Mouse (Mus musculus) heart, embryonic 12.5 days (tissue): ENCODE results near the gene Atxn2l. TPM values are rescaled to one million over a fixed set of nuclear protein-coding genes. Genes with fewer than 3 reads are reported as not detected.
A peak's percentile ranks its signal among the peaks of the same experiment; 100 is the strongest.

Experiments
- ATAC-seq: fragments of 200-750 bp; cut with Nextera tagmentation; 2 replicates; pipeline ENCODE4 v1.8.0; 2017; ENCODE audit warnings: moderate TSS enrichment, moderate library complexity; ENCODE audit not compliant: insufficient number of reproducible peaks, low FRiP score
- H3K27ac ChIP-seq: fragments of 300-500 bp; sonication (generic); 2 replicates; pipeline ENCODE4 v1.5.1; 2016; ENCODE audit warnings: mild to moderate bottlenecking, moderate library complexity; ENCODE audit not compliant: poor library complexity, severe bottlenecking
- H3K27me3 ChIP-seq: fragments of 300-500 bp; sonication (generic); replicated peaks from 2 replicates; pipeline ENCODE4 v1.6.1; 2016; ENCODE audit warnings: mild to moderate bottlenecking, moderate library complexity
- H3K36me3 ChIP-seq: fragments of 300-500 bp; sonication (generic); 2 replicates; pipeline ENCODE4 v1.6.1; 2016; ENCODE audit warnings: mild to moderate bottlenecking, moderate library complexity
- H3K4me1 ChIP-seq: fragments of 300-500 bp; sonication (generic); replicated peaks from 2 replicates; pipeline ENCODE4 v1.6.1; 2016; ENCODE audit warnings: mild to moderate bottlenecking
- H3K4me2 ChIP-seq: fragments of 300-500 bp; sonication (generic); 2 replicates; pipeline ENCODE4 v1.6.1; 2016; ENCODE audit warnings: mild to moderate bottlenecking, moderate library complexity
- H3K4me3 ChIP-seq: fragments of 300-500 bp; sonication (generic); 2 replicates; pipeline ENCODE4 v1.5.1; 2016; ENCODE audit warnings: mild to moderate bottlenecking
- H3K9ac ChIP-seq: fragments of 300-500 bp; sonication (generic); 2 replicates; pipeline ENCODE4 v1.6.1; 2016; ENCODE audit warnings: mild to moderate bottlenecking, moderate library complexity
- H3K9me3 ChIP-seq: fragments of 300-500 bp; sonication (generic); replicated peaks from 2 replicates; pipeline ENCODE4 v1.6.1; 2016; ENCODE audit warnings: mild to moderate bottlenecking, moderate library complexity
- WGBS: fragments of 180-500 bp; shearing (Covaris S2); methylation state at CpG from one replicate; pipeline ENCODE4 v1.1.7; 2016; 5-methylcytosine and 5-hydroxymethylcytosine counted together
- polyA plus RNA-seq: library from polyadenylated mRNA; unstranded; fragments of >200 nt; fragmentation: Nextera tagmentation; extraction: Ambion mirVana; gene quantifications from 2 replicates; pipeline ENCODE4 v1.2.1, GENCODE M21; 2016

Gene Atxn2l
- polyA plus RNA-seq, 1 experiment from 2014 or later, result 52.5 TPM

DNA sequence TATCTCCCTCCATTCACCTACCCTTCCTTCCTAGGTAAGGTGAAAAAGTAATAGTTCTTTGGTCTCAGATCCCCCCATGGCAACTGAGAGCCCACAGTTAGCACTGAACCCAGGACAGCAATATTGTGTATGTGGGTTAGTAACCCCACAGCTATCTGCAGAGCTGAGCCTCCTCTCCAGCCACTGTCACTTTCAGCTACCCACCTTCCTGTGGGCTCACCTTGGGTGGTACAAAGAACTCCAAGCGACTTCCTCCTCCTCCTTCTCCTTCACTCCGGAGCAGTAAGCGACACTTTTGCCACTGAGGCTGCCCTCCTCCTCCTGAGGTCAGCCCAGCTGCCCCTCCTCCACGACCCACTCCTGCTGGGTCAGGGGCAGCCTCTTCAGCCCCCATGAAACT lies 31.4 kb downstream of the Atxn2l start:
- Histone ChIP-seq H3K4me3 (no peak overlapping the region), H3K27me3 (no peaks in the 10 kb centered on the region), H3K9me3 (no peaks in the 10 kb centered on the region), H3K4me2 (no peak overlapping the region), H3K27ac (no peak overlapping the region), H3K9ac (no peak overlapping the region), H3K4me1 (peaks cover 29% of the 10 kb centered on the region), H3K36me3 (peaks cover 60% of the 10 kb centered on the region)
- no peak for ATAC-seq
- WGBS, result 75% methylated on average over 4 of the region's 4 CpGs

DNA sequence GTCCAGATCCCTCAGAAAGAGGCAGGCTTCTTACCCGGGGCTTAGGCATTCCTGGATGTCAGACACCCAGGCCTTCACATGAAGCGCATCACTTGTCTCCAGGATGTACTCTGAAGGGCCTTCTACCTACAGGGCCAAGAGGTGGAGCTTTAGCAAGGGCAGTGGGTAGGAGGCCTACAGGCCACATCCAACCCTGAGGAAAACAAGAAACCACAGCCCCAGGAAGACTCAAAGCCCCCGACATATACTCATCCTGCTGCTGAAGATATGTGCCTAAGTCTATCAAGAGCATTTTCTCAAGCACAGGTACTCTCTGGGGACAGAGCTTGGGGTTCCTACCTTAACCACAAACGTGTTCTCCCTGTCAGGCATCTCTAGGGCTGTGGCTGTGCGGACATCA lies 31.9 kb downstream of the Atxn2l start:
- Histone ChIP-seq H3K27ac (no peak overlapping the region), H3K4me2 (no peak overlapping the region), H3K4me3 (no peak overlapping the region), H3K4me1 (peaks cover 33% of the 10 kb centered on the region), H3K9me3 (no peaks in the 10 kb centered on the region), H3K9ac (no peak overlapping the region), H3K36me3 (peaks cover 65% of the 10 kb centered on the region), H3K27me3 (no peaks in the 10 kb centered on the region)
- 89% methylated on average over 5 of the region's 5 CpGs for WGBS
- ATAC-seq, result no peak

DNA sequence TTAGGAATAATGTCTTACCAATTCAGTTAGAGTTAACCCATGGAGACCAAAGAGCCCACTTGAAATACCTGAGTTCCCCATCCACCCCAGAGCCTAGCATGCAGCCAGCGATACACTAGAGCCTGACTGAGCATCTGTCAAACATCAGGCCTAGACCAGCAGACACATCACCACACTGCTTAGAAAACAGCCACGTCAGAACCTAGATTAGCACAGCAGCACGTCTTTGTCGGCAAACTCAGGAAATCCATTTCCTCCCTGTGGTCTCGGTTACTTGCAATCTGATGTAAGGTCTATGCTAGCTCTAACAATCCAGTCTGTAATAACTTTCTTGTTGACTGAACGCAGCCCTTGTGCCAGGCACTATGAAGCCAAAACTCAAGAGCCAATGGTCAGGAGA lies 33.2 kb downstream of the Atxn2l start:
- WGBS, result 45% methylated on average over 6 of the region's 6 CpGs
- Histone ChIP-seq H3K9me3 (no peaks in the 10 kb centered on the region), H3K4me1 (peaks cover 39% of the 10 kb centered on the region), H3K9ac (no peak overlapping the region), H3K4me3 (no peak overlapping the region), H3K27ac (no peak overlapping the region), H3K4me2 (no peak overlapping the region), H3K36me3 (peaks cover 68% of the 10 kb centered on the region), H3K27me3 (no peaks in the 10 kb centered on the region)
- no peak for ATAC-seq

DNA sequence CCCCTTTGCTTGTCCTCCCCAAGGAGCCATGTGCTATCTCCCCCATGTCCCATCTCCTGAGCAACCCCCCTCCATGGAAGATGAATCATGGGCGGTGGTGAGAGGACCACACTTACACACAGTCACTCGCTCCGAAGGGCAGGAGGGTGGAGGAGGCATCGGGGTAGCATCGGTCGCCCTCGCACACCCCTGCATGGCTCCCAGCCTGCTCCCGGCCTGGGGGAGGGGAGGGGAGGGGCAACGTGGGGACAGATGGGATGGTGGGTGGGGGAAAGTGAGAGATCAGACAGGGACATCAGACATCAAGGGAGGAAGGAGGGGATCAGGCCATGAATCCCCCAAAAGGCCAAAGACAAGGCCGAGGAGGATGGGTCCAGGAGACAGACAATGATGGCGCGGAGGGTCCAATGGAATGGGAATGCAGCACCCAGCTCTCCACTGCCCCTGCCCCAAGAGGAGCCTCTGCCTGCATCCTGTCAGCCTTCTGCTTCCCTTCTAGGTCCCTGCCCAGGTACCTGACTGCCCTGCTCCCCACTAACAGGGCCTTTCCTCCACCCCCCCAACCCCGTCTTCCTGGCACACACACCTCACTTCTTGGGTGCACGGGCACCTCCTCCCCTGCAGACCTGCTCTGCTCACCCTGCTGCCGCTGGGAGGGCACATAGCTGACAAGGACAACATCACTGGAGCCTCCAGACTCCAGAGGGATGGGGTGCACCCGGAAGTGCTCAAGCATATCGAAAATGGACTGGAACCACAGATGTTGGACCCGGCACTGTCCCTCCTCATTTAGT lies 35.2 kb downstream of the Atxn2l start:
- 83% methylated on average over 18 of the region's 18 CpGs for WGBS
- Histone ChIP-seq H3K4me3 (no peak overlapping the region), H3K27me3 (no peaks in the 10 kb centered on the region), H3K4me2 (no peak overlapping the region), H3K27ac (no peak overlapping the region), H3K9ac (no peak overlapping the region), H3K9me3 (no peaks in the 10 kb centered on the region), H3K4me1 (peaks cover 47% of the 10 kb centered on the region), H3K36me3 (peaks cover 68% of the 10 kb centered on the region)
- ATAC-seq, result no peak

DNA sequence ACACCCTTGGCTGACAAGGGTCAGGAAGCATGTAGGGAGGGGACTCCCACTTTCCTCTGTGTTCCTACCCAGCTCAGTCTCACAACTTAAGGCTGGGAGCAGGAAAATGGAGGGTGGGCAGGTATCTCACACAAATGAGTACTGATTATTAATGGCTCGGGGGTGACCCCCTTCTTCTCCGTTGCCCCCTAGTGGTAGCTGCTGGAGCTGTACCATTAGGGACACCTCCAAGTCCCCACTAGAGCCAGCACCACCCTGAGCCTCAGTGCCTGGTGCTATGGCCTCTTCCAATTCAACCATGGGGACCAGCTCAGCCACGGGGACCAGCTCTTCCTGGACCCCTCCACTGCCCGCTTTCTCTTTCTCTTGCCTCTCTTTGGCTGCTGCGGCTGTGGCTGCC lies 36.0 kb downstream of the Atxn2l start:
- ATAC-seq, result no peak

DNA sequence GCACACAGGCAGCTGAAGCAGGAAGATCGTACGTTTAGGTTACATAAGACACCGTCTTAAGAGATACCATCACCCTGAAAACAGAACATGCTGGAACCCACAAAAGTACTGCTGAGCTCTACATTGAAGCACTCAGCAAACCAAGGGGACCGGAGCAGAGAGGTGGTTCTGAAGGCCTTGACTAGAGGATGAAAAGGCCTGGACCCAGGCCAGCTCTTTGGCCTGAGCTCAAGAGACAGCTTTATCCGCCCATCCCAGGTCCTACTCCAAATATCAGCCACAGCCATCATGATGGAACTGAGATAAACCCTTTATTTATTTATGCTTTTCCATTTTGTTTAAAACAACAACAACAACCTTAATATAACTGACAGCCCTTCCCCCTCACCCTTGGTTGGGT lies 36.5 kb downstream of the Atxn2l start:
- Histone ChIP-seq H3K27me3 (0 out of 2 replicates have a peak, but pooled peaks cover under 1% of the 10 kb centered on the region), H3K4me2 (no peak overlapping the region), H3K36me3 (peaks cover 56% of the 10 kb centered on the region), H3K9ac (no peak overlapping the region), H3K4me1 (peaks cover 48% of the 10 kb centered on the region), H3K4me3 (no peak overlapping the region), H3K9me3 (no peaks in the 10 kb centered on the region), H3K27ac (peak overlapping the region; percentile 83; the same call in 1 of the 2 replicates)
- ATAC-seq, result no peak
- 86% methylated on average over 5 of the region's 5 CpGs for WGBS

More for the DNA sequence above, 36.0 kb downstream of the Atxn2l start:
- peaks cover 45% of the 10 kb centered on the region for H3K4me1 ChIP-seq
- H3K9me3 ChIP-seq, result no peaks in the 10 kb centered on the region
- WGBS, result 61% methylated on average over 5 of the region's 5 CpGs
- H3K27ac ChIP-seq, result no peak overlapping the region
- peaks cover 61% of the 10 kb centered on the region for H3K36me3 ChIP-seq
- H3K4me2 ChIP-seq, result no peak overlapping the region
- H3K27me3 ChIP-seq, result no peaks in the 10 kb centered on the region
- no peak overlapping the region for H3K4me3 ChIP-seq
- H3K9ac ChIP-seq, result no peak overlapping the region

DNA sequence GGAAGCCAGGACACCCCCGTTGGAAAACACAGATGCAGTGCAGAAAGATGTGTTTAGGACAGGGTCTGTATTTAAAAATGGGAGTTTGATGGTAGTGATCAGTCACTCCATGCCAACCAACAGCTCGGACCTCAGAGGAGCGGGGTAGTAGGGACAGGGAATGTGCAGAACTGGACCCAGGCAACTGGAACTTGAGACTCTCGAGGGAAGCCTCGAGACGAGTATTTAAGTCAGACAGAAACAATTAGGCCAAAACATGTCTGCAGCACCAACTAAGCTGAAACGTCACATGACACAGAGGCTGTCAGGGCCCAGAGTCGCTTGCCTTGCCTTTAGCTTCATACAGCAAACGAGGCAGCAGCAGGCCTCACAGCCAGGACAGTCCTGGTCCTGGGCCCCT lies 37.1 kb downstream of the Atxn2l start:
- peaks cover 50% of the 10 kb centered on the region for H3K36me3 ChIP-seq
- H3K4me1 ChIP-seq, result peaks cover 46% of the 10 kb centered on the region
- H3K27me3 ChIP-seq, result 0 out of 2 replicates have a peak, but pooled peaks cover 4% of the 10 kb centered on the region
- peak overlapping the region; percentile 83 for H3K27ac ChIP-seq
- H3K4me2 ChIP-seq, result 0 out of 2 replicates have a peak overlapping the region, but pooled peaks have one; percentile 37
- no peak overlapping the region for H3K4me3 ChIP-seq
- no peak overlapping the region for H3K9ac ChIP-seq
- WGBS, result 58% methylated on average over 9 of the region's 9 CpGs
- no peak for ATAC-seq
- H3K9me3 ChIP-seq, result no peaks in the 10 kb centered on the region

DNA sequence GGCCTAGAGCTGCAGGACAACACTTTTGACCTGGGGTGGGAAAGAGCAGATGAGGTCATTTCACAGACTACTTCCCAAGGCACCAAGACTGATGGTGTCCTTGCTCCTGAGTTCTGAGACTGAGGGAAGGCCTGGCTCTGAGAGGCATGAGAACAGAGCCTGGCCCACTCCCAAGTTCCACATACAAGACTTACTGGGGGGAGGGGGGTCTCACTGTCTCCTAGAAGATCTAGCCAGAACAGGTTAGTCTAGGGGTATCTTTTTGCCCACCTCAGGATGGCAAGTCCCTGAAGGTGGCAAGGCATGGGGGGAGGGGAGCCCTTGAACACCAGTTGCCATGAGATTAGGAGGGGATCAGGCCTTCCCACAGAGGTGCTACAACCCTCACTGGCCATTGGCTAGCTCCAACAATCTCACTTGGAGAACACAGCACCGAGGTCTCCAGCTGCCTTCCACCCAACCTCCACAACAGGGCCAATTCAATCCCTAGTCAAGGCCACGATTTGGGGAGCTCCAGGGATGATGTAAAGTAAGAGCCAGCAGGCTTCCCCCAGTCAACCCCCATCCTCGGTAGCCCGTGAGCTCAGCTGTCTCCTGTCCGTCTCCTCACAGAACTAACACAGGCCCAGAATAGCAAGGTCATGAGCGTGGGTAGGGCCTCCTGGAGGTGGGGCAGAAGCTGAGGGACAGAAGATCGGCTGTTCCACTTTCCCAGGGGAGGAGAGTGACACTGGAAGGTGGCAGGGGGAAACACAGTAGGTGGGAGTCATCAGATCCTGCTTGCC lies 37.8 kb downstream of the Atxn2l start:
- whole genome bisulfite sequencing, result 12% methylated on average over 7 of the region's 7 CpGs
- Histone ChIP-seq H3K36me3 (peaks cover 44% of the 10 kb centered on the region), H3K27me3 (0 out of 2 replicates have a peak, but pooled peaks cover 4% of the 10 kb centered on the region), H3K9ac (0 out of 2 replicates have a peak overlapping the region, but pooled peaks have one; percentile 27), H3K4me2 (peak overlapping the region; percentile 37; the same call in 1 of the 2 replicates), H3K9me3 (no peaks in the 10 kb centered on the region), H3K4me1 (peaks cover 42% of the 10 kb centered on the region), H3K27ac (peak overlapping the region; percentile 83), H3K4me3 (no peak overlapping the region)
- ATAC-seq, result no peak

DNA sequence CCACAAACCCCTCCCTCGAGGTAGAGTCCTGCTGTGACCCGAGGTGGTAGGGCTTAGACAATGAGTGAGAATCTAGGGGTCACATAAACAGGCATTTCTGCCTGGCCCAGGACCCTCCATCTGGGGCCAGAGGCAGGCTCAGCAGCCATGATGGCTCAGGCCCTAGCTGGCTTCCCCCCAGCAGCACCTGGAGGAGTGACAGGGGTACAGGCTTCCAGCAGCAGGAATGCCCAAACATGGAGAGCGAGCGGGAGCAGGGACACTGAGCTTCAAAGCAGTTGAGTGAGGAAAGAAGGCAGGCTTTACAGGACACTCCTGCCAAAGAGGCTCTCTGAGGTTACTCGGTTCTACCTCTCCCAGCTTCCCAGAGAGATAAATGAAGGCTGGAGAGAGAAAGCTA lies 38.4 kb downstream of the Atxn2l start:
- H3K9ac ChIP-seq, result 0 out of 2 replicates have a peak overlapping the region, but pooled peaks have one; percentile 27
- peaks cover 42% of the 10 kb centered on the region for H3K4me1 ChIP-seq
- no peak overlapping the region for H3K4me2 ChIP-seq
- H3K27me3 ChIP-seq, result 0 out of 2 replicates have a peak, but pooled peaks cover 4% of the 10 kb centered on the region
- peaks cover 38% of the 10 kb centered on the region for H3K36me3 ChIP-seq
- no peak for ATAC-seq
- H3K27ac ChIP-seq, result peak overlapping the region; percentile 83
- no peaks in the 10 kb centered on the region for H3K9me3 ChIP-seq
- WGBS, result 18% methylated on average over 5 of the region's 5 CpGs
- no peak overlapping the region for H3K4me3 ChIP-seq

DNA sequence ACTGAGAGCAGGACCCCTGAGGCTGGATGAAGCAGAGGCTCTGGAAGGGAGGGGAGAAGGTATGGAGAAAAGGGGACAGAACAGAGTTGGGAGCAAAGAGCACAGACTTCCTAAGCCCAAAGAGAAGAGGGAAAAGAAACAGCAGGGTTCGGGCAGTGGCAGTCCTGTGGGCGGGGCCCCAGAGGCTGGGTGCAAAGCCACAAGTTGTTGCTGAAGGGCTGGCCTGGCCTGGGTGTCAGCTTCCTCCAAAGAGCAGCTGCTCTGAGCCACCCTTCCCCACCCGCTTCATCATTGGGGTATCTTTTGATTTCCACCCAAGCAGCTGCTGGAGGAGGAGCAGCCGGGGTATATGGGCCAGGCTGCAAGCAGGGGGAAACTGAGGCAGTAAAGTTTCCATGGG lies 39.1 kb downstream of the Atxn2l start:
- no peak for ATAC-seq
- Histone ChIP-seq H3K27me3 (0 out of 2 replicates have a peak, but pooled peaks cover 4% of the 10 kb centered on the region), H3K9me3 (no peaks in the 10 kb centered on the region), H3K4me1 (peaks cover 46% of the 10 kb centered on the region), H3K27ac (no peak overlapping the region), H3K4me3 (no peak overlapping the region), H3K4me2 (no peak overlapping the region), H3K9ac (peak overlapping the region; percentile 7; the same call in 1 of the 2 replicates), H3K36me3 (peaks cover 31% of the 10 kb centered on the region)
- WGBS, result 56% methylated on average over 4 of the region's 4 CpGs

DNA sequence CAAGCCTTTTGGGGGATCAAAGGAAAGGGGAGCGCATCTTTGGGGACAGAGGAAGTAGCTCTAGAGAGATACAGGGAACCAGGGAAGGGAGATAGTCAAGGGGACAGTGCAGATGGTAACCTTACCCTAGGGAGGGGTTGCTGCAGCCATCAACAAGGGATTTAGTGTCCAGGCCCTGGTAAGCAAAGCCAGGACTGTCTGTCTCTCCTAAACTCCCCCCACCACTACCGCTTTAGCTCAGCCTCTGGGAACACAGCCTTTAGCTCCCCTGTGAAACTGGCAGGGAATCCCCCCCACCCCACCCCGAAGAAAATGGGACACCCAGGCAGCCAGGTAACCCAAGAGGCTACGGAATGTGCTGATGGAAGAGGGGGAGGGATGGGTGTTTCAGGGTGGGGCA lies 39.7 kb downstream of the Atxn2l start:
- H3K27me3 ChIP-seq, result 0 out of 2 replicates have a peak, but pooled peaks cover 4% of the 10 kb centered on the region
- no peaks in the 10 kb centered on the region for H3K9me3 ChIP-seq
- peaks cover 52% of the 10 kb centered on the region for H3K4me1 ChIP-seq
- H3K27ac ChIP-seq, result no peak overlapping the region
- no peak overlapping the region for H3K4me2 ChIP-seq
- H3K9ac ChIP-seq, result no peak overlapping the region
- H3K36me3 ChIP-seq, result peaks cover 25% of the 10 kb centered on the region
- no peak overlapping the region for H3K4me3 ChIP-seq
- ATAC-seq, result no peak
- 40% methylated on average over 4 of the region's 4 CpGs for WGBS
